Mouse (Mus musculus): ENCODE results near the gene C1qtnf9. TPM values are rescaled to one million over a fixed set of nuclear protein-coding genes. Genes with fewer than 3 reads are reported as not detected.

Gene C1qtnf9
- polyA plus RNA-seq, 1 experiment from 2014 or later, result 0.22 TPM

GRCm38 (mm10) chr14:60798721-60799120 is 30.8 kb downstream of the C1qtnf9 start:
- H3K4me1 ChIP-seq, result no peaks in the 10 kb centered on the region
- H3K9me3 ChIP-seq (replicated peaks), result no peaks in the 10 kb centered on the region
- no peak overlapping the region for H3K4me3 ChIP-seq
- no peaks in the 10 kb centered on the region for H3K27me3 ChIP-seq
- H3K9ac ChIP-seq, result no peak overlapping the region
- 92% methylated on average over 4 of the region's 4 CpGs for WGBS
- H3K4me2 ChIP-seq, result no peak overlapping the region
- H3K36me3 ChIP-seq (ENCODE audit: poor library complexity, severe bottlenecking), result peaks cover 50% of the 10 kb centered on the region
- ATAC-seq, result no peak
- H3K27ac ChIP-seq, result no peak overlapping the region

GRCm38 (mm10) chr14:60799762-60800728 is 32.1 kb downstream of the C1qtnf9 start:
- WGBS, result 57% methylated on average over 9 of the region's 9 CpGs
- Histone ChIP-seq H3K9me3 (replicated peaks) (no peaks in the 10 kb centered on the region), H3K27ac (no peak overlapping the region), H3K9ac (no peak overlapping the region), H3K27me3 (no peaks in the 10 kb centered on the region), H3K4me1 (no peaks in the 10 kb centered on the region), H3K4me2 (no peak overlapping the region), H3K4me3 (no peak overlapping the region), H3K36me3 (ENCODE audit: poor library complexity, severe bottlenecking) (peaks cover 58% of the 10 kb centered on the region)
- peak; percentile 51 for ATAC-seq

GRCm38 (mm10) chr14:60802026-60802425 is 34.1 kb downstream of the C1qtnf9 start:
- H3K27ac ChIP-seq, result no peak overlapping the region
- no peak overlapping the region for H3K4me2 ChIP-seq
- no peaks in the 10 kb centered on the region for H3K9me3 ChIP-seq (replicated peaks)
- peaks cover 54% of the 10 kb centered on the region for H3K36me3 ChIP-seq (ENCODE audit: poor library complexity, severe bottlenecking)
- no peak for ATAC-seq
- H3K4me1 ChIP-seq, result no peaks in the 10 kb centered on the region
- WGBS, result 97% methylated on average over 13 of the region's 13 CpGs
- H3K4me3 ChIP-seq, result no peak overlapping the region
- no peaks in the 10 kb centered on the region for H3K27me3 ChIP-seq
- no peak overlapping the region for H3K9ac ChIP-seq

GRCm38 (mm10) chr14:60804978-60805377 is 37.0 kb downstream of the C1qtnf9 start:
- no peak overlapping the region for H3K9ac ChIP-seq
- no peaks in the 10 kb centered on the region for H3K9me3 ChIP-seq (replicated peaks)
- H3K27ac ChIP-seq, result no peak overlapping the region
- H3K4me1 ChIP-seq, result no peaks in the 10 kb centered on the region
- 87% methylated on average over 9 of the region's 9 CpGs for WGBS
- no peak for ATAC-seq
- H3K27me3 ChIP-seq, result no peaks in the 10 kb centered on the region
- H3K36me3 ChIP-seq (ENCODE audit: poor library complexity, severe bottlenecking), result peaks cover 51% of the 10 kb centered on the region
- no peak overlapping the region for H3K4me2 ChIP-seq
- no peak overlapping the region for H3K4me3 ChIP-seq

GRCm38 (mm10) chr14:60805871-60806270 is 37.9 kb downstream of the C1qtnf9 start:
- H3K27ac ChIP-seq, result no peak overlapping the region
- no peaks in the 10 kb centered on the region for H3K9me3 ChIP-seq (replicated peaks)
- no peak overlapping the region for H3K4me3 ChIP-seq
- no peaks in the 10 kb centered on the region for H3K4me1 ChIP-seq
- WGBS, result 79% methylated on average over 1 of the region's 1 CpGs
- H3K4me2 ChIP-seq, result no peak overlapping the region
- no peak for ATAC-seq
- H3K36me3 ChIP-seq (ENCODE audit: poor library complexity, severe bottlenecking), result peaks cover 46% of the 10 kb centered on the region
- no peak overlapping the region for H3K9ac ChIP-seq
- no peaks in the 10 kb centered on the region for H3K27me3 ChIP-seq

GRCm38 (mm10) chr14:60806891-60807344 is 39.0 kb downstream of the C1qtnf9 start:
- H3K36me3 ChIP-seq (ENCODE audit: poor library complexity, severe bottlenecking), result peaks cover 42% of the 10 kb centered on the region
- no peak for ATAC-seq
- no peak overlapping the region for H3K27ac ChIP-seq
- no peak overlapping the region for H3K4me2 ChIP-seq
- H3K9me3 ChIP-seq (replicated peaks), result no peaks in the 10 kb centered on the region
- no peaks in the 10 kb centered on the region for H3K27me3 ChIP-seq
- no peaks in the 10 kb centered on the region for H3K4me1 ChIP-seq
- 69% methylated on average over 11 of the region's 11 CpGs for WGBS
- no peak overlapping the region for H3K9ac ChIP-seq
- H3K4me3 ChIP-seq, result no peak overlapping the region

- Histone ChIP-seq H3K36me3 (ENCODE audit: poor library complexity, severe bottlenecking) (peaks cover 35% of the 10 kb centered on the region), H3K4me1 (no peaks in the 10 kb centered on the region), H3K9ac (no peak overlapping the region), H3K4me3 (no peak overlapping the region), H3K9me3 (replicated peaks) (no peaks in the 10 kb centered on the region), H3K4me2 (no peak overlapping the region), H3K27ac (no peak overlapping the region), H3K27me3 (no peaks in the 10 kb centered on the region)
- WGBS, result 93% methylated on average over 8 of the region's 8 CpGs
- no peak for ATAC-seq
Observed at GRCm38 (mm10) chr14:60809881-60810280, 41.9 kb downstream of the C1qtnf9 start.

- no peak overlapping the region for H3K27ac ChIP-seq
- ATAC-seq, result no peak
- no peaks in the 10 kb centered on the region for H3K4me1 ChIP-seq
- no peaks in the 10 kb centered on the region for H3K27me3 ChIP-seq
- H3K4me2 ChIP-seq, result no peak overlapping the region
- no peak overlapping the region for H3K9ac ChIP-seq
- no peaks in the 10 kb centered on the region for H3K9me3 ChIP-seq (replicated peaks)
- H3K36me3 ChIP-seq (ENCODE audit: poor library complexity, severe bottlenecking), result peaks cover 35% of the 10 kb centered on the region
- 94% methylated on average over 4 of the region's 4 CpGs for WGBS
- H3K4me3 ChIP-seq, result no peak overlapping the region
Observed at GRCm38 (mm10) chr14:60811547-60811946, 43.6 kb downstream of the C1qtnf9 start.

- no peak for ATAC-seq
- 83% methylated on average over 5 of the region's 5 CpGs for WGBS
- peaks cover 3% of the 10 kb centered on the region; the same call in 1 of the 2 replicates for H3K4me1 ChIP-seq
Observed at GRCm38 (mm10) chr14:60815098-60815497, 47.2 kb downstream of the C1qtnf9 start.

GRCm38 (mm10) chr14:60818045-60818444 is 50.1 kb downstream of the C1qtnf9 start:
- Histone ChIP-seq H3K27ac (no peak overlapping the region), H3K9ac (no peak overlapping the region), H3K4me2 (no peak overlapping the region), H3K4me3 (no peak overlapping the region), H3K9me3 (replicated peaks) (no peaks in the 10 kb centered on the region), H3K4me1 (peaks cover 3% of the 10 kb centered on the region; the same call in 1 of the 2 replicates), H3K36me3 (ENCODE audit: poor library complexity, severe bottlenecking) (peaks cover 19% of the 10 kb centered on the region), H3K27me3 (no peaks in the 10 kb centered on the region)
- ATAC-seq, result no peak
- 75% methylated on average over 5 of the region's 5 CpGs for WGBS

More at GRCm38 (mm10) chr14:60815098-60815497, 47.2 kb downstream of the C1qtnf9 start:
- H3K27ac ChIP-seq, result no peak overlapping the region
- H3K9ac ChIP-seq, result no peak overlapping the region
- H3K36me3 ChIP-seq (ENCODE audit: poor library complexity, severe bottlenecking), result peaks cover 32% of the 10 kb centered on the region
- H3K4me3 ChIP-seq, result no peak overlapping the region
- H3K4me2 ChIP-seq, result no peak overlapping the region
- H3K27me3 ChIP-seq, result no peaks in the 10 kb centered on the region
- no peaks in the 10 kb centered on the region for H3K9me3 ChIP-seq (replicated peaks)

- Histone ChIP-seq H3K4me3 (no peak overlapping the region), H3K27ac (no peak overlapping the region), H3K27me3 (no peaks in the 10 kb centered on the region), H3K9me3 (replicated peaks) (peaks cover 5% of the 10 kb centered on the region), H3K4me2 (no peak overlapping the region), H3K9ac (no peak overlapping the region), H3K36me3 (ENCODE audit: poor library complexity, severe bottlenecking) (peaks cover 37% of the 10 kb centered on the region), H3K4me1 (no peaks in the 10 kb centered on the region)
- WGBS, result 89% methylated on average over 2 of the region's 2 CpGs
- ATAC-seq, result no peak
Observed at GRCm38 (mm10) chr14:60830096-60830495, 62.2 kb downstream of the C1qtnf9 start.
